Mouse (Mus musculus): ENCODE data around the gene Efhc1. TPM values are rescaled to one million over a fixed set of nuclear protein-coding genes. Genes with fewer than 3 reads are reported as not detected.

Efhc1 gene
- polyA plus RNA-seq, 1 experiment from 2014 or later, result 0.39 TPM

DNA sequence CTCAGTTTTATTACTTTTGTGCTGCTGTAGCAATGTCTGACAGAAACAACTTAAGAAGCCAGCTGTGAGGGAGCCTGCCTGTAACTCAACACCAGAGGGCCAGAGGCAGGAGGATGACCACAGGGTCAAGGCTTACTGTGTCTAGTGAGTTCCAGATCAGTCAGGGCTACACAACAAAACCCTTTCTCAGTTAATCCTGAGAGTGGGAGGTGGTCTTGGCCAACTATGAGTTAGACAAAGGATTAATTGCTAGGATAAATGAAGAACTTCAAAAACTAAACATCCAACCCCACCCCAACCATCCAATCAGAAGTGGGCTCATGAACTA is 82.3 kb downstream of the Efhc1 start:
- H3K4me2 ChIP-seq (ENCODE audit: low read depth, low read length), result no peak overlapping the region
- H3K9ac ChIP-seq (ENCODE audit: low read depth, low read length), result no peak overlapping the region
- H3K27ac ChIP-seq (ENCODE audit: low read length), result no peak overlapping the region
- H3K27me3 ChIP-seq (ENCODE audit: control insufficient read depth, insufficient read depth, low read depth, low read length), result no peaks in the 10 kb centered on the region
- no peaks in the 10 kb centered on the region for H3K36me3 ChIP-seq (ENCODE audit: control insufficient read depth, insufficient read depth)
- no peak for ATAC-seq (ENCODE audit: low read depth)
- H3K4me1 ChIP-seq (ENCODE audit: control insufficient read depth, low read depth, low read length), result no peaks in the 10 kb centered on the region
- H3K4me3 ChIP-seq (ENCODE audit: low read depth, low read length), result no peak overlapping the region
- no peaks in the 10 kb centered on the region for H3K9me3 ChIP-seq (replicated peaks; ENCODE audit: control insufficient read depth, low read length)

DNA sequence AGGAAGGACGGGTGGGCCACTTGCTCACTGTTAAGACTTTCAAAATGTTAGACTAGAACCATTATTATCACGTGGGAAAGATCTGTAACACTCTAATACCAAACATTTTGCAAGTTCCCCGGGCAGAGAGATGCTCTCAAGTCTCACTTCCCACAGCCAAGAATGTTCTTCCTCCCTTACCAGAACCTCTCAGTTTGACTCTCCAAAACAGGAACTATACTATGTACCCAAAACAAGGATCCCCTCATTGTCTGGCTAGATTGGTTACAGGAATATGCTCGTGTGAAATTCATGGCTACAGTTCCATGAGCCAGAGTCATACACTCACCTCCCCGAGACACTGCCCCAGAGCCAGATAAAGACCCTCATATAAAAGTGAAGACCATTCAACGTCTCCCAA is 84.5 kb downstream of the Efhc1 start:
- no peak overlapping the region for H3K4me2 ChIP-seq (ENCODE audit: low read depth, low read length)
- no peaks in the 10 kb centered on the region; the same call in 1 of the 2 replicates for H3K4me1 ChIP-seq (ENCODE audit: control insufficient read depth, low read depth, low read length)
- no peak overlapping the region for H3K4me3 ChIP-seq (ENCODE audit: low read depth, low read length)
- no peaks in the 10 kb centered on the region for H3K36me3 ChIP-seq (ENCODE audit: control insufficient read depth, insufficient read depth)
- no peak for ATAC-seq (ENCODE audit: low read depth)
- H3K27ac ChIP-seq (ENCODE audit: low read length), result no peak overlapping the region
- no peak overlapping the region for H3K9ac ChIP-seq (ENCODE audit: low read depth, low read length)
- no peaks in the 10 kb centered on the region for H3K9me3 ChIP-seq (replicated peaks; ENCODE audit: control insufficient read depth, low read length)
- 30% methylated on average over 6 of the region's 6 CpGs for WGBS (ENCODE audit: insufficient replicate concordance)
- no peaks in the 10 kb centered on the region for H3K27me3 ChIP-seq (ENCODE audit: control insufficient read depth, insufficient read depth, low read depth, low read length)

DNA sequence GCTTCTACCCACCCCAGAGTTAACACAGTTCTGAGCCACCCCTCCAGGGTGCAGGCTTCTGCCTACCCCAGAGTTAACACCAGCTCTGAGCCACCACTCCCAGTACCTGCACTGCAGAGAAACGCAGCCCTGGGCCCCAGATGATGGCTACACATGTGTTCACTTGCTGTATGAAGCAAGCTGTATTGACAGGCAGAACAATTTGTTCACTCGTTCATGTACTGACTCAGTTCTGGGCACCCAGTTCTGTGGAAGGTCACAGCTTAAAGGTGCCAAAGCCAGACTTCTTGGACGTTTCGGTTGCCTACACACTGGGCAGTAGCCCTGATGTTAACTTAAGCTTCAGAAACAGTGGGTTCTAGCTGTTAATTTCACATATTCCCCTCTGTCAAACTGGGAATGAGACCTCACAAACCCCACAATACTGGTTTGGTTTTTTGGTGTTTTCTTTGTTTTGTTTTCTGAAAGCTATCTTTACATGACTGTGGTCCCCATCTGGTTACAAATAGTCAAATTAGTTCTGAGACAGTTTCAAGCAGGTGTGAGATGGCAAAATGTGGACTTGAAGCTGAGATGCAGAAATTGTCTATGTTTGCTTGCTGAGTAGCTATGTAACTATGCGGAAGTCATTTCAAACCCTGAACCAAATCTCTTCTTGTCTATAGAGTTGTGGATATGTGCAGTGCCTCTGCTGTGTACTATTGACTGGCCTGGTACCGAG is 86.6 kb downstream of the Efhc1 start:
- H3K4me1 ChIP-seq (ENCODE audit: control insufficient read depth, low read depth, low read length), result no peaks in the 10 kb centered on the region; the same call in 1 of the 2 replicates
- 62% methylated on average over 6 of the region's 6 CpGs for WGBS (ENCODE audit: insufficient replicate concordance)

DNA sequence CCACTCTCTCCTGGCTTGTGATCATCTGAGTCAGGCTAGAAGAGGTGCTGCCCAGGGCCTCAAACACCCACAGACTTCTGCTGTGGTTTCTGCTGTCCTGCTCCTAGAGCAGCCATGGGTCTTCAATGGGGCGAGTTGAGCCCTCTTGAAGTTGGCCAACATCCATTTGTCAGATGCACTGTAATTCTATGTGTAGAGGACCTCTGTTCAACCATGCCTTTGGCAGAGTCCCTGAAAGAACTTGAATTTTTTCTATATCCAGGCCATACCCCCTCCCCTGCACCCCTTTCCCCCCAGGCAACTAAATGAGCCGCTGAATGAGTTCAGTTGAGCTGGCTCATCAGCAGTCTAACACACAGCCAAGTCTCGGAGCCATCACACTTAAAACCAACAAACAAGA is 88.1 kb downstream of the Efhc1 start:
- WGBS (ENCODE audit: insufficient replicate concordance), result 68% methylated on average over 3 of the region's 3 CpGs
- H3K4me2 ChIP-seq (ENCODE audit: low read depth, low read length), result no peak overlapping the region
- no peaks in the 10 kb centered on the region for H3K9me3 ChIP-seq (replicated peaks; ENCODE audit: control insufficient read depth, low read length)
- no peak overlapping the region for H3K9ac ChIP-seq (ENCODE audit: low read depth, low read length)
- no peak overlapping the region for H3K27ac ChIP-seq (ENCODE audit: low read length)
- H3K36me3 ChIP-seq (ENCODE audit: control insufficient read depth, insufficient read depth), result no peaks in the 10 kb centered on the region
- no peak for ATAC-seq (ENCODE audit: low read depth)
- H3K4me3 ChIP-seq (ENCODE audit: low read depth, low read length), result no peak overlapping the region
- H3K4me1 ChIP-seq (ENCODE audit: control insufficient read depth, low read depth, low read length), result no peaks in the 10 kb centered on the region; the same call in 1 of the 2 replicates
- no peaks in the 10 kb centered on the region for H3K27me3 ChIP-seq (ENCODE audit: control insufficient read depth, insufficient read depth, low read depth, low read length)

More for the DNA sequence above, 86.6 kb downstream of the Efhc1 start:
- no peak overlapping the region for H3K27ac ChIP-seq (ENCODE audit: low read length)
- no peak overlapping the region for H3K4me2 ChIP-seq (ENCODE audit: low read depth, low read length)
- no peaks in the 10 kb centered on the region for H3K27me3 ChIP-seq (ENCODE audit: control insufficient read depth, insufficient read depth, low read depth, low read length)
- H3K36me3 ChIP-seq (ENCODE audit: control insufficient read depth, insufficient read depth), result no peaks in the 10 kb centered on the region
- no peaks in the 10 kb centered on the region for H3K9me3 ChIP-seq (replicated peaks; ENCODE audit: control insufficient read depth, low read length)
- no peak overlapping the region for H3K4me3 ChIP-seq (ENCODE audit: low read depth, low read length)
- no peak for ATAC-seq (ENCODE audit: low read depth)
- H3K9ac ChIP-seq (ENCODE audit: low read depth, low read length), result no peak overlapping the region

DNA sequence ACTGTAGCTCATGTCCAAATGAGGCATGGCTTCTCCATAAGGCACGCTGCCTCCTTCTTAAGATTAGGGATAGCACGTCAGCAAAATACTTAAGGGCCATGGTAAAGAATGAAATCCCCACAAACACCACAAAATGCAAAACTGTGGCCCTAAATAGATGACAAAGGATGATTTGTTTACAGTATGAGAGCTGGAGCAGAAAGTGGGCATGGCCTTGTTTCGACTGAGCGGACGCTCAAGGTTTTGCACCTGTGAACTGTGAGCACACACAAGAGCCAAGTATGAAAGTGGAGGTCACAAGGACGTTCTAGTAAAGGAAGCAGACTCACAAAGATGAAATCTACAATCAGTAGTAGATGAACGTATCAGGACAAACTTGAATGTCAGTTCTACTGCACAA is 88.7 kb downstream of the Efhc1 start:
- Histone ChIP-seq H3K4me3 (ENCODE audit: low read depth, low read length) (no peak overlapping the region), H3K4me1 (ENCODE audit: control insufficient read depth, low read depth, low read length) (no peaks in the 10 kb centered on the region; the same call in 1 of the 2 replicates), H3K36me3 (ENCODE audit: control insufficient read depth, insufficient read depth) (no peaks in the 10 kb centered on the region), H3K9ac (ENCODE audit: low read depth, low read length) (no peak overlapping the region), H3K9me3 (replicated peaks; ENCODE audit: control insufficient read depth, low read length) (no peaks in the 10 kb centered on the region), H3K4me2 (ENCODE audit: low read depth, low read length) (no peak overlapping the region), H3K27me3 (ENCODE audit: control insufficient read depth, insufficient read depth, low read depth, low read length) (no peaks in the 10 kb centered on the region), H3K27ac (ENCODE audit: low read length) (no peak overlapping the region)
- ATAC-seq (ENCODE audit: low read depth), result no peak
- WGBS (ENCODE audit: insufficient replicate concordance), result 72% methylated on average over 7 of the region's 7 CpGs

Other genes with a start within 250 kb of the Efhc1 start
- not detected in 2 replicates for gene Il17a, start 220.7 kb upstream of the Efhc1 start, polyA plus RNA-seq (2015; fragmentation: Nextera tagmentation; extraction: Ambion mirVana)
- not detected in 2 replicates for gene Il17f, start 161.0 kb upstream of the Efhc1 start, polyA plus RNA-seq (2015; fragmentation: Nextera tagmentation; extraction: Ambion mirVana)
- gene Mcm3, start 131.3 kb upstream of the Efhc1 start, polyA plus RNA-seq (2015; fragmentation: Nextera tagmentation; extraction: Ambion mirVana), result 116 and 117 TPM in 2 replicates
- 0.33 and 0.36 TPM in 2 replicates for gene Paqr8, start 61.0 kb upstream of the Efhc1 start, polyA plus RNA-seq (2015; fragmentation: Nextera tagmentation; extraction: Ambion mirVana)
- gene Tram2, start 127.6 kb downstream of the Efhc1 start, polyA plus RNA-seq (2015; fragmentation: Nextera tagmentation; extraction: Ambion mirVana), result 1.4 and 2.0 TPM in 2 replicates